Mouse (Mus musculus) thymus, adult 2 months (tissue): ENCODE measurements around the gene Efl1.

Source experiments
- CTCF ChIP-seq: fragments of 200-500 bp; IDR thresholded peaks from 2 replicates; pipeline ENCODE4 v1.5.1; 2012; ENCODE audit warnings: mild to moderate bottlenecking, control low read depth, low read length, moderate library complexity, borderline replicate concordance; ENCODE audit not compliant: control insufficient read depth, poor library complexity, insufficient read depth; ENCODE audit errors: extremely low read depth
- POLR2A ChIP-seq: fragments of 200-500 bp; IDR thresholded peaks from 2 replicates; pipeline ENCODE4 v1.6.1; 2012; ENCODE audit warnings: mild to moderate bottlenecking, low read length, control low read depth, moderate library complexity; ENCODE audit not compliant: control insufficient read depth, poor library complexity, insufficient read depth; ENCODE audit errors: extremely low read depth

GRCm38 (mm10) chr7:82720906-82721305 is 72.5 kb downstream of the Efl1 start:
- TF ChIP-seq POLR2A (no peak), CTCF (no peak)
